Mouse (Mus musculus) megakaryocyte, adult 5-6 weeks (primary cell): ENCODE results near the gene Myh13. TPM values are rescaled to one million over a fixed set of nuclear protein-coding genes. Genes with fewer than 3 reads are reported as not detected.

Experiments used
- ATAC-seq: 2 replicates; pipeline ENCODE4 v1.8.0; 2016; ENCODE audit warnings: mild to moderate bottlenecking, inconsistent platforms; ENCODE audit not compliant: poor library complexity, severe bottlenecking
- total RNA-seq, 2 experiments: library from RNA; stranded (forward) in 1 of 2; stranded (reverse) in 1 of 2; fragments of 153-499, 151-499 nt in 1 of 2; fragments of 221-1000, 200-1000 nt in 1 of 2; gene quantifications; 2 replicates each; pipeline versions ENCODE4 v1.2.3 to v1.2.4; 2015 to 2017

The Myh13 gene
- total RNA-seq, 2 experiments from 2014 or later, result not detected

- ATAC-seq, result no peak
These were observed 65.5 kb downstream of the Myh13 start for GRCm38 (mm10) chr11:67386815-67387415.

GRCm38 (mm10) chr11:67390679-67391384 lies 69.4 kb downstream of the Myh13 start:
- ATAC-seq, result no peak

GRCm38 (mm10) chr11:67392369-67392768 lies 70.9 kb downstream of the Myh13 start:
- no peak for ATAC-seq

GRCm38 (mm10) chr11:67400956-67401355 lies 79.5 kb downstream of the Myh13 start:
- no peak for ATAC-seq

- no peak for ATAC-seq
These were observed 93.0 kb downstream of the Myh13 start for GRCm38 (mm10) chr11:67414346-67414940.

Other genes starting within 250 kb of the Myh13 start
- gene Myh3, start 243.4 kb upstream of the Myh13 start, total RNA-seq (2015), result 0.07 TPM in 1 of 2 replicates, not detected in the other
- not detected in 2 replicates for gene Myh3, start 243.4 kb upstream of the Myh13 start, total RNA-seq (2017)
- not detected in 2 replicates for gene Myh2, start 150.6 kb upstream of the Myh13 start, total RNA-seq (2015)
- gene Myh2, start 150.6 kb upstream of the Myh13 start, total RNA-seq (2017), result not detected in 2 replicates
- not detected in 2 replicates for gene Myh1, start 121.6 kb upstream of the Myh13 start, total RNA-seq (2015)
- not detected in 2 replicates for gene Myh1, start 121.6 kb upstream of the Myh13 start, total RNA-seq (2017)
- not detected in 2 replicates for gene Myh4, start 83.6 kb upstream of the Myh13 start, total RNA-seq (2015)
- not detected in 2 replicates for gene Myh4, start 83.6 kb upstream of the Myh13 start, total RNA-seq (2017)
- not detected in 2 replicates for gene Myh8, start 44.5 kb upstream of the Myh13 start, total RNA-seq (2015)
- not detected in 2 replicates for gene Myh8, start 44.5 kb upstream of the Myh13 start, total RNA-seq (2017)
- gene Gas7, start 133.8 kb downstream of the Myh13 start, total RNA-seq (2015), result 67.7 and 73.4 TPM in 2 replicates
- 58.5 and 69.2 TPM in 2 replicates for gene Gas7, start 133.8 kb downstream of the Myh13 start, total RNA-seq (2017)